Mouse (Mus musculus) retina, postnatal 1 day (tissue): ENCODE results near the gene Taok2.
"Not testable (repeated sequence)": the region's sequence is repeated elsewhere in the genome, so short reads cannot be mapped to it uniquely, and the experiment has no call there.

Experiments used
- DNase-seq: peaks from one replicate; pipeline ENCODE4 v3.0.0-alpha.2; 2012

Taok2 gene

DNA sequence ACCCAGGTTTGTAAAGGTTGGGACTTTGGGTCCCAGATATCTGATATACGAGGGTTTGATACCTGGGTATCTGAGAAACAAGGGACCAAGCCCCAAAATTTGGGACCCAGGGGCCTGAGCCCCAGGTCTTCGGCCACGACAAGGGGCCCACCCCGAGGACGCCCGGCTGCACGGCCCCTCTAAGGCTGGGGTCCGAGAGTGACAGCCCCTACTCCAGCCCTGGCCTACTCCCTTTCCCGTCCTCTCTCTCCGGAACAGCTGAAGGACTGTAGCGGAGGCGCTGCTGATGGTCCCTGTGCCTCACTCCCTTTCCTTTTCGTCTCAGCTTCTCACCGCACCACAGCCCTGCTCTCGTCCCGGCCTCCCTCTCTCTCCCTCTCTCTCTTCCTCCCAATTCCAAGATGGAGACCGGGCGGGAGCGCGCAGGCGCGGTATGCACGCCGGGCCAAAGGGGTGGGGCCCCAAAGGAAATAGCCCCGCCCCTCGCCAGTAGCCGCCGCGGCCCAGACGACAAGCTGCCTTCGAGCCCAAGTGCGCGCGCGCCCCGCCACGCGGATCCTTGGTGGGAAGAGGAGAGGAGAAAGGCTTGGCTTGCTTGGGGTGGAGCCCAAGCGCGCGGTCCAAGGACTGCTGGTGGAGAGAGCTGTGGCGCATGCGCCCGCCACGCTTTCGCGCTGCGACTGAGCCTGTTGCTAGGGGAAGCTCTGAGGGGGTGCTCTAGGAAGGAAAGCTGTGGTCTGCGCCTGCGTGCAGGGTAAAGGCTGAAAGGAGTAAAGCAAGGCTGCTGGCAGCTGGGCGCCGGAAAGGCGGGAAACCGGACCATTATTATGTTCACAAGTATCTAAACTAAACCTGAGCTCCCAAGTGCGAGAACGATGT lies at the start of gene Taok2:
Taok2 (minus strand) TSS at position 418 of the 879 bp plus-strand sequence.
- DNase-seq: peak; percentile 99

DNA sequence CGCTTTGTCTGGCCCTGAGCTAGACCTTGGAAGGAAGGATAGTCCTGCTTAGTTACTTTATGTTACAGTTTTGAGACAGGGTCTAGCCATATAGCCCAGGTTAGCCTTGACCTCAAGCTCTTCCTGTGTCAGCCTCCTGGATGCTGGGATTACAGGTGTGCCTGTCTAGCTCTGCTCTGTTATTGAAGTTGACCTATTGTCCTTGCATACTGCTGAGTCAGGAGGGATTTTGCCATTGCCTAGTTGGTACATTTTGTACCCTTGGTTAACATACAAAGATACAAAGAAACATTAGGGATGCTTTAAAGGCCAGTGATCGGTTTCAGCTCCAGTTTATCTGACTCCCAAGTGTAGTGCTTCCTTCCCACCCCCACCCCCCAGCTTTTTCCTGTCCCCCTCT lies 48.1 kb upstream of the Taok2 start:
- DNase-seq: no peak

DNA sequence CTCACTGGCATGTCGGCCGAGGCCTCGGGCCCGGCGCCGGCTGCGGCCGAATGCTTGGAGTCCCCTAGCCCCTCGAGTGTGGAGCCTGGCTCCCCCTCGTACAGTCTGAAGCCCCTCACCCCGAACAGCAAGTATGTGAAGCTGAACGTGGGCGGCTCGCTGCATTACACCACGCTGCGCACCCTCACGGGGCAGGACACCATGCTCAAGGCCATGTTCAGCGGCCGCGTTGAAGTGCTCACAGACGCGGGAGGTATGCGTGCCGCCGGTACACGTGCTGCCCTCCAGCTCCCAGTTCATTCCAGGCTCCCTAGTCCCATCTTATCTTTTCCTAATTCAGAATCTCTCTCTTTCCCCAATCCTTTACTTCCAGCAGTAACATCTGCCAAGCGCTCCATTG lies 44.5 kb upstream of the Taok2 start:
- DNase-seq: no peak

DNA sequence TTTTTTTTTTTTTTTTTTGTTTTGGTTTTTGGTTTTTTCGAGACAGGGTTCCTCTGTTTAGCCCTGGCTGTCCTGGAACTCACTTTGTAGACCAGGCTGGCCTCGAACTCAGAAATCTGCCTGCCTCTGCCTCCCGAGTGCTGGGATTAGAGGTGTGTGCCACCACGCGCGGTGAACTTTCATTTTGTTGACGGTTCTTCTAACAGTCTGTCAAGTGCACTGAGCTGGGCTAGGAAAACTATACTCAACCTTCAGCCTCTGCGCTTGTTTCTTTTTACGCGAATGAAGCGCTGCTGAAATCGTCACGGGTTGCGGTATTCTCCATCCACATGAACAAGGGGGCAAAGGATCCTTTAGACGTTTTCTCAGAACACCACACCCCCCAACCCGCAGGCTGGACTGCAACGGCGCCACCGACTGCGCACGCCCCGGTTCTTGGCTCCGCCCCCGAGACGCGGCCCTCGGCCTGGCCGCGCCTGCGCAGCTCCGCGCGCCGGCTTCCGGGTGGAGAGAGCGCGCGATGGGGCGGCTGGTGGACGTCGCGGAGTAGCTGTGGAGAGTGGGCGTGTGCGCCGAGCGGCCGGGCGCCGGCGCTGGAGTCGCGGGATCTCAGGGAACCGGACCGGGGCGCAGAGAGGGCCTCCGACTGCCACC lies 44.0 kb upstream of the Taok2 start, which contains the start of gene Kctd13:
Kctd13 (plus strand) TSS at position 496 of the 654 bp plus-strand sequence.
- DNase-seq: peak; percentile 95

DNA sequence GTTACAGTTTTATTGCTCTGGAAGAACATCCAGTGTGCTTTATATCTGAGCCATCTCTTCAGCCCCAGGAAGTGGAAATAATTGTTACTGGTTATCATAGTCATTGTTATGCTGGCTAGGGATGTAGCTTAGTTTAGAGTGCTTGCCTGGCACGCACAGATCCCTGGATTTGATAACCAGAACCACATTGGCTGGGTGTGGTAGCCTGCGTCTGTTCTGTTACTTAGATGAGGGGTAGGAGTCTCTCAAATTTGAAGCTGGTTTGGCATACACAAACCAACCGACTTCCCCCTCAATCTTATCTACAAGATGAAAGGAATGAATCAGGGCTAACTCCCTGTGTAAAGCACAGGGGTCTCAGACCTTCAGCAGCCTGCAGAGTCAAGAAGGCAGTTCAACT lies 41.8 kb upstream of the Taok2 start:
- DNase-seq: no peak

DNA sequence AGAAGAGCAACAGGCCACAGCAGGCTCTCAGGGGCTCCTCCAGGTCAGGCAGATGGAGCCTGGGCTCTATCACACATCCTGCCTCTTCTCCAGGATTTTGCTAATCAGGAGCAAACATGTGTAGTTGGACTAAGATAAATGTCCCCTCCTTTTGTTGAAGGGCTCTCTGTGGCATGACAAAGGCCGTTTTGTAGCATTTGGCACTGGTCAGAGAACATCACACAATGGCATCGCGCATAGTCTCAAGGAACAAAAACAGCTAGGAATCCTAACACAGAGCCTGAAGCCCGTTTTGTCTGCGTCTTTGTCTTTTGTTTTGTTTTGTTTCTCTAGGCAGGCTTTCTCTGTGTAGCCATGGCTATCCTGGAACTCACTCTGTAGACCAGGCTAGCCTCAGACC lies 39.5 kb upstream of the Taok2 start:
- DNase-seq: no peak

DNA sequence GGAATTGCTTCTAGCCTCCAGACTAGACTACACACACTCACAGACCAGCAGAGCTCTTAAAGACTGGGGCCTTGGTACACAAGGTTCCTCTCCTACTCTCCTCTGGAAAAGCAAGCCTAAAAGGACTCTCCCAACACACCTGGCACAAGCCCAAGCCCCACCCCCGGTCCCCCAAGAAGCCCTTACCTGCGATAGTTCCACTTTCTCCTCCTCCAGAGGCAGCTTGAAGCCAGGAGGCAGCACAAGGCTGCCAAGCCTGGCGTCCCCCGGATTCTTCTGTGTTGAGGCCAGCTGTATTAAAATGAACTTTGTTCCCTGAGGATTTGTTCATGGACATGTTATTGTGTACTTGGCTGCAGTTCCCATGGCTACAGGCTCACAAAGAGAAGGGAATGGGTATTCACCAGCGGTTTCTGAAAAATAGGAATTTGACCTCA lies 38.1 kb upstream of the Taok2 start, which contains the start of gene Tmem219:
Tmem219 (minus strand) TSS at position 294 of the 437 bp plus-strand sequence.
- DNase-seq: peak; percentile 42

DNA sequence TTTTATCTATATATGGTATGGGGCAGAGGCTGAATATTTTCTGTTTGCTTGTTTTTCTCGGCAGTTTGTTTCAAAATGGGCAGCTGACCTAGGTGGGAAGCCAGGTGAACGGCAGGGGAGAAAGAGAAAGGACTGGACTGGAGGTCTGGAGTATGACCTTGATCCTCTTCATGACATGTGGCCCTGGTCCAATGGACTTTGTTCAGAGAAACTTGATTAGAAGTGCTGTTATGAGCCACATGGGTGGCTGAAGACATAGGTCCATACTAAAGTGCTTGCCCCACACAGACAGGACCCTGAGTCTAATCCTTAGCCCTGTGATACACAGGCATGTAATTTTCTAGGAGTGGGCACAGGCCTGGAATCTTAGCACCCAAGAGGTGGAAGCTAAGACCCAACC lies 37.1 kb upstream of the Taok2 start:
- no peak for DNase-seq

DNA sequence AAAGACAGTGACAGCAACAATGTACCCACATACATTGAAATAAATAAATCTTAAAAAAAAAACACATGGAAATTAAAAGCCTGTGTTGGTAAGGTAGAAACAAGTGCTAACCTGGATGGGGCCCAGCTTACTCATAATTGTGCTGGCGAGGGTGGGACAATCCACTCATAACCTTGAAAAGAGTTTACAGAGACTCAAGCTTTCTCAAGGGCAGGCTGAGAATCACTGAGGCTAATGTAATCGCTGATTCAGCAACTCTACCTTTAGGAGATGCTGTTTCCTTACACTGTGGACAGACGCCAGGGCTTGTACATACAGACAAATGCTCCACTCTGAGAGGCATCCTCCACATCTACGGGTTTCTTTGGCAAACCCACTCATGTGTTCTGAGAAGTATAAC lies 35.5 kb upstream of the Taok2 start:
- DNase-seq: no peak

DNA sequence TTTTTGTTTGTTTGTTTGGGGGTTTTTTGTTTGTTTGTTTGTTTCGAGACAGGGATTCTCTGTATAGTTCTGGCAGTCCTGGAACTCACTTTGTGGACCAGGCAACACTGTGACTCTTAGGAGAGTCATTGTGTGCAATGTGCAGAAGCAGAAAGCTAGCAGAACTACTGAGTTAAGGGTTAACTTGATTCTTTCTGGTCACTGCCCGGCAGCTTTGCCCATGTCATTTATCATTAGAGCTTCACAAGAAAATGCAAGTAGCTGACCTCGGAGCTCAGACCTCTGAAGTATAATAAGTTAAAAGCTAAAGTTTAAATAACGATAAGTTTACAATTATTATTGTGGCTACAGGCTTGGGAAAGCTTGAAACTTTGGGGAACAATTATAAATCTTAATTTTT lies 33.9 kb upstream of the Taok2 start:
- not testable (repeated sequence) for DNase-seq

DNA sequence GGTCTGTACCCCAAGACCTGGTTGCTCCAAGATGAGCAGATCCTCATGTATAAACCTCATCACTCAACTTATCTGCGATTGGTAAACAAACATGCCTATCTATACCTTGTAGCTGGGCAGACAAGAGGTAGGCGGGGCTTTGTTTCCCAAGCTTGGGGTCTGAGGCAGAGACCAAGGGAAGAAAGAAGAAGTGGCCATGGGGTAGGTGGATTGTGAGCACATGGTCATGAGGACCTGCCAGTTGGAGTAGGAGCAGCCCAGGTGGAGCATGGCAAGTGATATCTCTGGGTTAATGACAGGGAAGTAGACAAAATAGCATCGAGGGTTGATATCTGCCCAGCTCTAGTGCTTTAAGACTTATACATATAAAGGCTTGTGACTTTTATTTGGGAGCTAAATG lies 30.3 kb upstream of the Taok2 start:
- no peak for DNase-seq

DNA sequence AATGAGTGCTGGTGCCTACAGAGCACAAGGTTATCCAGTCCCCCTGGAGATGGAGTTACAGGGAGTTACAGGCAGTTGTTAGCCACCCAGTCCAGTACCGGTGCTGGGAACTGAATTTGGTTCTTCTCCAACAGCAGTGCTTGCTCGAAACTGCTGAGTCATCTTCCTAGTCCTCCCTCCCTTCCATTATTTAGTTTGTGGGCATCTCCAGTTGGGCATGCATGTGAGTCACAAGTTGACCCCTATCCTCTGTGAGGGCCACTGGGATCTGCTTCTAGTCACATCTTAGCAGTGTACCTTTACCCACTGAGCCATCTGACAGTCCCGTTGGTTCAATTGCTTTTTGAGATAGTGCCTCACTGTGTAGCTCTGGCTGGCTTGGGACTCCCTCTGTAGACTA lies 21.1 kb upstream of the Taok2 start:
- DNase-seq: no peak

DNA sequence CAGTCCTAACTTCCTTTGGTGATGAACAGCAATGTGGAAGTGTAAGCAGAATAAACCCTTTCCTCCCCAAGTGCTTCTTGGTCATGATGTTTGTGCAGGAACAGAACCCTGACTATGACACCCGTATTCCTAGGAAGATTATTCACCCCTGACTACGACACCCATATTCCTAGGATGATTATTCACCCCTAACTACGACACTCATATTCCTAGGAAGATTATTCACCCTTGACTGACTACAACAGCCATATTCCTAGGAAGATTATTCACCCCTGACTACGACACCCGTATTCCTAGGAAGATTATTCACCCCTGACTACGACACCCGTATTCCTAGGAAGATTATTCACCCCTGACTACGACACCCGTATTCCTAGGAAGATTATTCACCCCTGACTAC lies 15.3 kb upstream of the Taok2 start:
- peak; percentile 52 for DNase-seq

DNA sequence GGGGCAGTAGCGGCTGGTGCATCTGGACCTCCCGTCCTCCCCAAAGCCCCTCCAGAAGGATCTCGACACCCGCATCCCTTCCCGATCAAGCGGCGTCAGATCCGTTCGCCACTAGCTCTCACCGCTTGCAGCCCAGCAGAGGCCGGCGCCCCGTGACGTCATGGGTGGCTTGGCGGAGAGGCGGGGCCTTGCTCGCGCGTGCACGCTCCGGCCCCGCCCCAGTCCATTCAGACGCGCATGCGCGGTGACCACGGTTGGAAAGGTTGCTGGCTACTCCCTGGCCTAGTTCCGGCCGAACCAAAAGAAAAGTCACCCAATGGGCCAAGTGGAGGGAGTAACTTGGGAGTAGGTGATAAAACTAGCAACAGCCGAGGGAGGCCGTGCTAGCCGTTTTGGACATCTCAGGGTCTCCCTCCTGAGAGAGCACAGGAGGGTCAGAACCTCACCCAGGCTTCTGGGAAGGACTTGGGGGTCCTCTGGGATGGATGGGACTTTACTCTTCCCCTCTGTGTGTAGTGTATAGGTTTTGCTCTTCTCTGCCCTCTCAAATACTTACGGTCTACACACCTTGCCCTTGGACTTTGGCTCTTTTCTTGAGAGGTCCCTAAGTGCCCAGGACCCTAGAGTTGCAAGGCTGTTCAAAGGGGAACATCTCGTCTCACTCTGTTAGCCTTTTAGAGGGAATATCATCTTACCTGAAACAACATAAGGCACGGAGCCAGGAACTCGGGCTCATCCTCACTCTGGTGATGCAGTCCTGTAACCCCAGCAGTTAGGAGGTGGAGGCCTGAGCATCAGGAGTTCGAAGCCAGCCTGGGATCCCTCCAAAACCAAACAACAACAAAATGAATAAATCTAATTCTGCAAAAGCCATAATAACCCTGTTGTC lies 13.8 kb upstream of the Taok2 start:
- peak; percentile 95 for DNase-seq

DNA sequence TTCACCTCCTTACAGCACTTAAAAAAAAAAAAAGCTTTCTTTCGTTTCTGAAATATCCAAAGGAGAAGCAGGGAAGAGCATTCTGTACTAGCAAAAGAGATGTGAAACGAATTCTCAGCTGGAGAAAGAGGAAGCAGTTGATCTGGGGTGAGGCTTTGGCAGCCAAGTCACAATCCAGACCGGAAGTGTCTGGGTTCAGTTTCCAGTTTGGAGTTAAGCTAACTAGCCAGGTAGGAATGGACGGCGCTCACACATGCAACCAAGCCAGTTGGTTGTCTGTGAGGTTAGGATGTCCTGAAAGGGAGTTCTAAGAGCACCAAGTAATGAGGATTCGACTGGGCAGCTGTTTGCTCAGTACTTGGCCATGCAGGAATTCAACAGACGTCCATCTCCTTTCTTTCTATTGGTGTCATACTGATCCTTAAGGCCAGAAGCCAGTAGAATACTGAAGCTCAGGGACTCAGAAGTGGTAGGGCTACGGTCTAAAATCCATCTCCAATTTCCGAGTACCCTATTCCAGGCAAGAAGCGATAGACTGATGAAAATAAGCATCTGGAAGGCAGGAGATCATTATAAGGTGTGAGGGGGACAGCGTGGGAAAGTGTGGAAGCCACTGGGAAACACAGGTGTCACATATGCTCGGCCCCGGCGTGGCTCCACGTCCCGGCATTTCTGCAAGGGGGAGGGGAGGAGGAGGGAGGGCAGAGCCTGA lies 13.0 kb upstream of the Taok2 start:
- DNase-seq: no peak

DNA sequence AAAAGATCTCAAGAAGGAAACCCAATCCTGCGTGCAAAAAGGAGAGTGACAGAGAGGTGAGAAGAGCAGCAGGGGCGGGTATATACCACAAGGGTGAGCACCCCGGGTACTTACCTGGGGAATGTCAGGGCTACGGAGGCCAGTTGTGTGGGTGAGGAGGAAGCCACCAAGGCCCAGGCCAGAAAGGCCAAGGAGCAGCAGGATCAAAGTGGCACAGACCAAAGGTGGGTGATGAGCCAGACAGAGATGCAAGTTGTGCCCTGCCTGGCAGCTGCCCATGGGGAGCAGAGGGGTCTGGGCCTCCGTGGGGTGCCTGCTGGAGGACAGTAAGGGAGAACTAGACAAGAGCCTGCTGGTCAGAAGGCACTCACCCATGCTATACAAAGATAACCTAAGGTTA lies 12.4 kb upstream of the Taok2 start:
- no peak for DNase-seq

DNA sequence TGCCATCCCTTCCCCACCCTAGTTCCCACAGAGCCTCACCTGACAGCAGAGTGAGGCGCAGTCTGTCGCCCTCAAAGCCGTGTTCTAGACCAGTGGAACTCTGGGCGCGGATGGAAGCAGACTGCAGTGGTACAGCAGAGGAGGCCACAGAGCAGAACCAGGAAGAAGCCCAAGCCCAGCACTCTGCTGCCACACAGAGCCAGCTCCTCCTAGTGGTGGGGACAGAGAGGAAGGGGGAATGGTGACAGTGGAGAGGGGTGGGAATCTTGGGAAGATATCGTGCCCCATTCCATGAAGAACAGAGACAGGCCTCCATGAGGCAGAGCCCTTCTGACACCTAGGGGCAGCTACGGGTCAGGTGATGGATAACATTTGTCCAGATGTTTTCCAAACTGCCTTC lies 4.3 kb upstream of the Taok2 start:
- DNase-seq: peak; percentile 15

DNA sequence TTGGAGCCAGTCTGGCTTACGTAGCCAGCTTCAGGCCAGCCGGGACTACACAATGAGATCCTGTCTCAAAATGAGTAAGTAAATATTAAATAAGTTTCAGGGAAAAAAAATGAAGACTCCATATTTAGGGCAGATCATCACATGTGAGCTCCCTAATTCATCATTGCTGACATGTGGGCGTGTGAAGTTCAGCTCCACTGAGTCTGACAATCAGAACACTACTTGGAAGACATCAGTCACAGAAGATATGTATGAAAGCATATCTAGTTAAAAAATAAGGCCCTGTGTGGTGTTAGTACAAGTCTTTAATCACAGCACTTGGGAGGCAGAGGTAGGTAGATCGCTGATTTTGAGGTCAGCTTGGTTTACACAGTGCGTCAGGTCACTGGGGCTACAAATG lies 2.8 kb upstream of the Taok2 start:
- no peak for DNase-seq

DNA sequence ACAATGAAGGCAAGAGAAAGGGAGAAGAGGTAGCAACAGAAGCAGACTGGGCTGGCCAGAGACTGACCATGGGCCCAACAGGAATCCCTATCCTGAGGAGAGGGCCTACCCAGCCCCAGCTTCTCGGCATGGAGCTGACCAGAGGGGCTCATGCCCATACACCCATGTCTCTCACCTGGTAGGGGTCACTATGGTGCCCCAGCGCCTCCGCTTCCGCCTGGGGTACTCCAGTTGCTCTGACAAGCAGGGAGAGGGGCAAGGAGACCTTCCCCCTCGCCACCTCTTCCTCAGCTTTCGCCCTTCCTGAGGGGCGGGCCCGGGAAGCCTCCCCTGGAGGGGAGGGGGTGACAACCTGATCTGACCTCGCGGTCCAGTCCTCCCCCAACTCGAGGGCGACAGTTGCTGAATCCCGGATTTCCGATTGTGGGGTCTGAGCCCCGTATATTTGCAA lies 747 bp downstream of the Taok2 start:
- DNase-seq: peak; percentile 24

DNA sequence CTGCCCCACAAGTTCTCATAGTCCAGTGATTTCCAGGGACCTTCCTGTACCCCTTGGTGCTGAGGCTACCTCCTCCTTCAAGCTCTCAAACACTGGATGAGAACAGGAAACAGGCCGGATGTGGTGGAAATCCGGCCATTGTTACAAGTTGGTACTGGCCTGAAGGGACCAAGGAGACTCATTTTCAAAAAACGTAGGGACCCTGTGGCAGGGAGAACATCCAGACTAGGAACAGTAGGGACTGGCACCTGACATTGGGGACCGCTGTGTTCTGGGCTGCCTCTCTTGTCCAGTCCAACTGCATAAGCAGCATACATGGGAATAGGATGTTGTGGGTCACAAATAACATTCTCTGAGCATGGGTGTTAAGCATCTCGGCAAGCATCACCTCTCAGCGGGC lies 3.5 kb downstream of the Taok2 start:
- no peak for DNase-seq

DNA sequence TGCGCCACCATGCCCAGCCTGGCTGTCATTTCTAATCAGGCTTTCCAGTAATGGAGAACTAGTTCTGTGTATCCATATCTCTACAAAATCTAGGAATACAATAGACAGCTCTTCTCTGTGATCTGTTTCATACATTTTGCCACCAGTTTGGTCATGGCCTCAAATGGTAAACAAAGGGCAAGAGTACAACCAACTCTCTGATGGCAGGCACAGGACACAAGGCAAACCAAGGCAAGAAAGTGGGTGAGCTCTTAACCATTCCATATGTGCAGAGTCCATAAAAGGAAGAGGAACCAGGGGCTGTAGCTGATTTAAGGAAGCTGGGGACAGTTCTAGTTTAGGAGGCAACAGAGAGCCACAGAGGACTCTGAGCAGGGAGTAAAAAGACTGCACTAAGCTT lies 7.3 kb downstream of the Taok2 start:
- no peak for DNase-seq

DNA sequence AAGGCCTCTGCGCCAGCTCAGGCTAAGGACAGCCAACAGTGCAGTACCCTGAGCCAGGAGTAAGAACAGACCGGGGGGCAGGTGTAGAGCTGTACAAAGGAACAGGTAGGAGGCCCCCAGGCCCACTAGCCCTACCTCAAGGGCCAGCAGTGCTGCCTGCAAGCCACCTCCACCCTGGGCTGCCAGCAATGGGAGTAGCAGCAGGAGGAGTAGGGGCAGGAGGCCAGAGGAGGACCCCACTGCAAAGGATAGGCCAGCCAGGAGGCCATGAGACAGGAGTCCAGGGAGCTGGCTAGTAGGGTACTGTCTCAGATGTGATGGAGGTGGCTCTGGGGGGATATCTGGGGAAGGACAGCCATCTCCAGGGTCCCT lies 14.0 kb downstream of the Taok2 start:
- DNase-seq: no peak
